Mouse (Mus musculus) embryonic facial prominence, embryonic 15.5 days (tissue): Measurements from ENCODE around the gene Dchs2. TPM values are rescaled to one million over a fixed set of nuclear protein-coding genes. Genes with fewer than 3 reads are reported as not detected.

Source experiments
- ATAC-seq: fragments of 200-750 bp; cut with Nextera tagmentation; 2 replicates; pipeline ENCODE4 v1.8.0; 2017; ENCODE audit warnings: low read depth, moderate TSS enrichment; ENCODE audit not compliant: insufficient number of reproducible peaks, low FRiP score, low TSS enrichment
- H3K27ac ChIP-seq: fragments of 300-500 bp; sonication (generic); replicated peaks from 2 replicates; pipeline ENCODE4 v1.5.1; 2015; ENCODE audit warnings: mild to moderate bottlenecking, inconsistent platforms
- H3K27me3 ChIP-seq: fragments of 300-500 bp; sonication (generic); 2 replicates; pipeline ENCODE4 v1.6.1; 2015; ENCODE audit warnings: inconsistent platforms
- H3K36me3 ChIP-seq: fragments of 300-500 bp; sonication (generic); 2 replicates; pipeline ENCODE4 v1.6.1; 2015; ENCODE audit warnings: mild to moderate bottlenecking, inconsistent platforms
- H3K4me1 ChIP-seq: fragments of 300-500 bp; sonication (generic); 2 replicates; pipeline ENCODE4 v1.6.1; 2015; ENCODE audit warnings: inconsistent platforms
- H3K4me2 ChIP-seq: fragments of 300-500 bp; sonication (generic); replicated peaks from 2 replicates; pipeline ENCODE4 v1.6.1; 2015; ENCODE audit warnings: mild to moderate bottlenecking, inconsistent platforms
- H3K4me3 ChIP-seq: fragments of 300-500 bp; sonication (generic); replicated peaks from 2 replicates; pipeline ENCODE4 v1.5.1; 2015; ENCODE audit warnings: mild to moderate bottlenecking, inconsistent platforms
- H3K9ac ChIP-seq: fragments of 300-500 bp; sonication (generic); 2 replicates; pipeline ENCODE4 v1.6.1; 2015; ENCODE audit warnings: inconsistent platforms
- H3K9me3 ChIP-seq: fragments of 300-500 bp; sonication (generic); replicated peaks from 2 replicates; pipeline ENCODE4 v1.6.1; 2016; ENCODE audit warnings: inconsistent platforms
- WGBS: fragments of 180-500 bp; shearing (Covaris S2); methylation state at CpG from one replicate; pipeline ENCODE4 v1.1.7; 2015; 5-methylcytosine and 5-hydroxymethylcytosine counted together
- polyA plus RNA-seq: library from polyadenylated mRNA; unstranded; fragments of >200 nt; fragmentation: Nextera tagmentation; extraction: Ambion mirVana; gene quantifications from 2 replicates; pipeline ENCODE4 v1.2.1, GENCODE M21; 2015

Dchs2 gene
- polyA plus RNA-seq, 1 experiment from 2014 or later, result 1.1 TPM

GRCm38 (mm10) chr3:83155600-83155999 is 27.9 kb downstream of the Dchs2 start:
- H3K27me3 ChIP-seq, result no peaks in the 10 kb centered on the region
- WGBS, result 30% methylated on average over 4 of the region's 4 CpGs
- no peak overlapping the region for H3K4me3 ChIP-seq
- no peak overlapping the region for H3K27ac ChIP-seq
- H3K36me3 ChIP-seq, result no peaks in the 10 kb centered on the region
- H3K9me3 ChIP-seq, result no peaks in the 10 kb centered on the region
- no peak overlapping the region for H3K9ac ChIP-seq
- H3K4me1 ChIP-seq, result peaks cover 5% of the 10 kb centered on the region; the same call in 1 of the 2 replicates
- no peak overlapping the region for H3K4me2 ChIP-seq
- ATAC-seq, result no peak

- Histone ChIP-seq H3K27ac (no peak overlapping the region), H3K4me2 (no peak overlapping the region), H3K9ac (no peak overlapping the region), H3K27me3 (no peaks in the 10 kb centered on the region), H3K9me3 (no peaks in the 10 kb centered on the region), H3K4me3 (no peak overlapping the region), H3K36me3 (no peaks in the 10 kb centered on the region), H3K4me1 (peaks cover 5% of the 10 kb centered on the region; the same call in 1 of the 2 replicates)
- ATAC-seq, result no peak
- 49% methylated on average over 4 of the region's 4 CpGs for WGBS
Observed at GRCm38 (mm10) chr3:83156165-83156564, 28.4 kb downstream of the Dchs2 start.

GRCm38 (mm10) chr3:83161542-83162231 is 33.9 kb downstream of the Dchs2 start:
- no peak overlapping the region for H3K4me3 ChIP-seq
- H3K9ac ChIP-seq, result no peak overlapping the region
- H3K27me3 ChIP-seq, result no peaks in the 10 kb centered on the region
- 73% methylated on average over 6 of the region's 6 CpGs for WGBS
- ATAC-seq, result no peak
- no peaks in the 10 kb centered on the region for H3K4me1 ChIP-seq
- no peak overlapping the region for H3K27ac ChIP-seq
- no peak overlapping the region for H3K4me2 ChIP-seq
- no peaks in the 10 kb centered on the region for H3K36me3 ChIP-seq
- H3K9me3 ChIP-seq, result no peaks in the 10 kb centered on the region

- no peak overlapping the region for H3K4me2 ChIP-seq
- H3K9me3 ChIP-seq, result no peaks in the 10 kb centered on the region
- H3K27ac ChIP-seq, result no peak overlapping the region
- H3K36me3 ChIP-seq, result no peaks in the 10 kb centered on the region
- no peak overlapping the region for H3K4me3 ChIP-seq
- 88% methylated on average over 3 of the region's 3 CpGs for WGBS
- H3K27me3 ChIP-seq, result no peaks in the 10 kb centered on the region
- no peaks in the 10 kb centered on the region for H3K4me1 ChIP-seq
- no peak overlapping the region for H3K9ac ChIP-seq
- no peak for ATAC-seq
Observed at GRCm38 (mm10) chr3:83163676-83164075, 35.9 kb downstream of the Dchs2 start.

- Histone ChIP-seq H3K27ac (no peak overlapping the region), H3K9me3 (no peaks in the 10 kb centered on the region), H3K4me1 (no peaks in the 10 kb centered on the region), H3K36me3 (no peaks in the 10 kb centered on the region), H3K27me3 (no peaks in the 10 kb centered on the region), H3K4me3 (no peak overlapping the region), H3K4me2 (no peak overlapping the region), H3K9ac (no peak overlapping the region)
- ATAC-seq, result no peak
- WGBS, result 92% methylated on average over 5 of the region's 5 CpGs
Observed at GRCm38 (mm10) chr3:83185527-83185926, 57.8 kb downstream of the Dchs2 start.

DNA sequence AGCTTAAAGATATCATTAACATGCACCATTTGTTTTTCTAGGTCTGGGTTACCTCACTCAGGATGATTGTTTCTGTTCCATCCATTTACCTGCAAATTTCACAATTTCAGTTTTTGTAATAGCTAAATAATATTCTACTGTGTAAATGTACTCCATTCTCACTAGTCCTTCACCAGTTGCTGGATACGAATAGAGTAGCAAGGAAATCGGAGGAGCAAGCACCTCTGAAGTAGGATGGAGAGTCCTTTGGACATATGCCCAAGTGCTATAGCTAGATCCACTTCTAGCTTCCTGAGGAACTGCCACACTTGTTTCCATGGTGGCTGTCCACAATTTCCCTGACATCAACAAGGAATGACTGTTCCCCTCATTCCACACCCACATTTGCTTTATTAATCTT is 63.5 kb downstream of the Dchs2 start:
- no peaks in the 10 kb centered on the region for H3K9me3 ChIP-seq
- 90% methylated on average over 2 of the region's 2 CpGs for WGBS
- no peaks in the 10 kb centered on the region for H3K4me1 ChIP-seq
- no peak overlapping the region for H3K4me3 ChIP-seq
- no peak overlapping the region for H3K9ac ChIP-seq
- no peak overlapping the region for H3K4me2 ChIP-seq
- H3K27me3 ChIP-seq, result no peaks in the 10 kb centered on the region
- no peak for ATAC-seq
- no peak overlapping the region for H3K27ac ChIP-seq
- no peaks in the 10 kb centered on the region for H3K36me3 ChIP-seq

DNA sequence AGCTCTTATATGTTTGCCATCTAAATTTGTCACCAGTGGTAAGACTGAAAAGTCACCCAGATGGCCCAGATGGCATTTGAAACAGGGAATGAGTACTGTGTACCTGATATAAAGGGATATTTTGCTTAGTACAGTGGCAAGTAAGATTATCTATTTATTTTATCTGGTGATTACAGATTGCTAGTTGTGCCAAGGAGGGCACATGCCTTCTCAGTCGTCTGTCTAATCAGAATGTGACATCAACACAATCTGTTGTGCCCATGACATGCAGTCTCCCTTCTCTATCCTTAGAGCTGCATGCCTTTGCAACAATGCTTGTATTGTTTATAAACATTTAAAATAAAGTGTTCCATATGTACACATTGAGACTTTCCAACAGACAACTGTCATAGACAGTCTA is 64.7 kb downstream of the Dchs2 start:
- no peak for ATAC-seq
- H3K4me2 ChIP-seq, result no peak overlapping the region
- no peaks in the 10 kb centered on the region for H3K4me1 ChIP-seq
- H3K9ac ChIP-seq, result no peak overlapping the region
- H3K36me3 ChIP-seq, result no peaks in the 10 kb centered on the region
- no peaks in the 10 kb centered on the region for H3K9me3 ChIP-seq
- H3K4me3 ChIP-seq, result no peak overlapping the region
- 42% methylated on average over 1 of the region's 1 CpGs for WGBS
- no peaks in the 10 kb centered on the region for H3K27me3 ChIP-seq
- no peak overlapping the region for H3K27ac ChIP-seq

DNA sequence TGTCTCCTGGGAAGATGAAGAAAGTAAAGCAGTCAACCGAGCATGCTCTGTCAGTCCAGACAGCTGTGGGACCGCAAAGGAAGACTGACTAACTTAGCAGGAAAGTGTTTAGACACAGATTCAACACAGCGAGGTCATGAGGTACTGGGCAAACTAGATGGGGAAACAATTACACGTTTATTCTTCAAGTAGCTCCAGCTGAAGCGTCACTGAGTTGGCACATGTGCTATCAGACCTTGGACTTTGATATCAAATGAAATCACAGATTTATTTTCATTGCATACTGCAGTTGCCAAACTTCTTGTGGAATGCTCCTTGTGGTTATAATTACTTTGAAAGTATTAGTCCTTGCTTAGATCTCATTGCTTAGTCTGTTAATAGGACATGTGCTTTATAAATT is 67.2 kb downstream of the Dchs2 start:
- H3K27ac ChIP-seq, result no peak overlapping the region
- 66% methylated on average over 5 of the region's 5 CpGs for WGBS
- H3K4me1 ChIP-seq, result no peaks in the 10 kb centered on the region
- no peaks in the 10 kb centered on the region for H3K27me3 ChIP-seq
- no peak overlapping the region for H3K4me3 ChIP-seq
- no peaks in the 10 kb centered on the region for H3K36me3 ChIP-seq
- H3K4me2 ChIP-seq, result no peak overlapping the region
- H3K9ac ChIP-seq, result no peak overlapping the region
- no peaks in the 10 kb centered on the region for H3K9me3 ChIP-seq
- ATAC-seq, result no peak

DNA sequence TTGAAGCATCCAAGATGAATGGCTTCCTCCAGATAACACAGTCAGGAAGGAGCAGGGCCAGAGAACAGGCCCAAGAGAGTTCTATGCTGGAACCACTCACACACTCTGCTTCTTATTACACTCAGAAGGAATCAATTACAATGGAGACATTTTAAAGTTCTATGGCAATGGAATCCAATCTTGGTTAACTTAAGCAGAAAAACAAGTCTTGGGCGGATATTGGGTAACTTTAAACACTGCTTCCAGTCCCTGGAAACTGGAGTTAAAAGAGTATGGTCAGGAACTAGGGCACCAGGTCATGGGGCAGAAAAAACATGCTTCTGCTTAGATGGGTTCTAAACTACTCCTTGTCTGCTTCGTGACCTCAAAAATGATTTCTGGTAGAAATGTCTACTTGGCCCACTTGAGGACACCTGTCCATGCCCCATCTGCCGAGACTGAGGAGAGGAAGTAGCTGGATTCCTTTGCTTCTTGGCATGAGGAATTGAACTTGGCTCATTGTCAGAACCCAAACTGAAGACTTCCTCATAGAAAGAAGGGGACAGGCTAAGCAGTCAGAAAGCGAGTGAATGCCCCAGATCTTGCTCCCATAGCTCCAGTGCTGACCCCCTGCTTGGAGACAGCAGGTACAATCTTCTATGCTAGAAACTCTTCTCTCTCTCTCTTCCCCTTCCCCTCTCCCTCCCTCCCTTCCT is 73.7 kb downstream of the Dchs2 start:
- peaks cover 7% of the 10 kb centered on the region; the same call in 1 of the 2 replicates for H3K4me1 ChIP-seq
- no peak overlapping the region for H3K9ac ChIP-seq
- WGBS, result 38% methylated on average over 4 of the region's 4 CpGs
- H3K36me3 ChIP-seq, result no peaks in the 10 kb centered on the region
- no peaks in the 10 kb centered on the region for H3K27me3 ChIP-seq
- H3K27ac ChIP-seq, result peak overlapping the region; percentile 60; the same call in 1 of the 2 replicates
- 0 out of 2 replicates have a peak, but pooled peaks have one; percentile 43 for ATAC-seq
- no peak overlapping the region for H3K4me3 ChIP-seq
- no peaks in the 10 kb centered on the region for H3K9me3 ChIP-seq
- H3K4me2 ChIP-seq, result no peak overlapping the region

DNA sequence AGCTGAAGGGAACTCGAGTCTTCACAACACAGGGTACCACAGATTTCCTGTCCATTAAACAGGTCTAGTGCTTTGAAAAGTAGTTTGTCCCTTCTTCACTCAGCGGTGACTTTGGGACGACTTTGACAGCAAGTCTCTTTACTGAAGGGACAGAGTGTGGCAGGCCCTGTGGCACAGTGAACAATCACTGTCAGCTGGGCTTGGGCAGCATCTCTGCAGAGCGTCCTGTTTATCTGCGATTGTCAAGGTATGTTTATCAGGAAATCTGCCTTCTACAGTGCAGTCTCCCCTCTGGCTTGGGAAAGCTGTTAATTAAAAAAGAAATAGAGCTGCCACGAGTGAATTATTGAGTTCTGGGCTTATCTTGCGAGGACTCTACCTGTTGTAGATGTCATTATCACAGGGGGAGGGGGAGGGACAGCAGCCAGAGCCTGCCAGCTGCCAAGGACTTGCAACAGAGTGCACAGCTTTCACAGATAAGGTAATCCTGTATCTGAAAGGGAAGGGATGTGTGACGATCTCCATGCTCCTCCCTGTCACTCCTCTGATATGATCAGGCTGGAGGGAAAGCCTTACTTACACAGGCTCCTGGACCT is 77.4 kb downstream of the Dchs2 start:
- no peaks in the 10 kb centered on the region for H3K27me3 ChIP-seq
- ATAC-seq, result no peak
- H3K4me1 ChIP-seq, result peaks cover 10% of the 10 kb centered on the region
- H3K4me2 ChIP-seq, result no peak overlapping the region
- WGBS, result 46% methylated on average over 8 of the region's 8 CpGs
- no peak overlapping the region for H3K27ac ChIP-seq
- H3K36me3 ChIP-seq, result no peaks in the 10 kb centered on the region
- no peaks in the 10 kb centered on the region for H3K9me3 ChIP-seq
- H3K4me3 ChIP-seq, result no peak overlapping the region
- H3K9ac ChIP-seq, result no peak overlapping the region

DNA sequence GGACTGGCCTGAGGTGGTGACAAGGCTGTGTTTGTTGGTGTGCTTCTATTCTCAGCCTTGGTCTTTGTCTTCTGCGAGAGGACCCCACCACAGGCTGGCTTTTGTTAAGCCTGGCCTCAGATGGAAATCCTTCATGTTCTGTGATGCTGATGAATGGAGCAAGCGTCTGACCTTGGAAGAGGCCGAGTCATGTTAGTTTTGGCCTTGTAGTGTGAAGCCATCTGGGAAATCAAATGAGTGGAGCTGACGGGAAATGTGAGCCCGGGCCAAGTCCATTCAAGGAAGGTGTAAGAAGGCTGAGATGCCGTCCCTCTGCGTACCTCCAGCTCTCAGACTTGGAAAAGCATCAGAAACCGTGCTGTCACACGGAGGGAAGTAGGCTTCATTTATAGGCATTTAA is 81.9 kb downstream of the Dchs2 start:
- no peak overlapping the region for H3K9ac ChIP-seq
- no peaks in the 10 kb centered on the region for H3K9me3 ChIP-seq
- no peaks in the 10 kb centered on the region for H3K27me3 ChIP-seq
- ATAC-seq, result no peak
- no peak overlapping the region for H3K4me3 ChIP-seq
- WGBS, result 72% methylated on average over 9 of the region's 9 CpGs
- no peak overlapping the region for H3K27ac ChIP-seq
- no peaks in the 10 kb centered on the region for H3K36me3 ChIP-seq
- H3K4me1 ChIP-seq, result peaks cover 29% of the 10 kb centered on the region
- no peak overlapping the region for H3K4me2 ChIP-seq
